Mouse (Mus musculus): ENCODE data around the gene Slc30a9.

The Slc30a9 gene

DNA sequence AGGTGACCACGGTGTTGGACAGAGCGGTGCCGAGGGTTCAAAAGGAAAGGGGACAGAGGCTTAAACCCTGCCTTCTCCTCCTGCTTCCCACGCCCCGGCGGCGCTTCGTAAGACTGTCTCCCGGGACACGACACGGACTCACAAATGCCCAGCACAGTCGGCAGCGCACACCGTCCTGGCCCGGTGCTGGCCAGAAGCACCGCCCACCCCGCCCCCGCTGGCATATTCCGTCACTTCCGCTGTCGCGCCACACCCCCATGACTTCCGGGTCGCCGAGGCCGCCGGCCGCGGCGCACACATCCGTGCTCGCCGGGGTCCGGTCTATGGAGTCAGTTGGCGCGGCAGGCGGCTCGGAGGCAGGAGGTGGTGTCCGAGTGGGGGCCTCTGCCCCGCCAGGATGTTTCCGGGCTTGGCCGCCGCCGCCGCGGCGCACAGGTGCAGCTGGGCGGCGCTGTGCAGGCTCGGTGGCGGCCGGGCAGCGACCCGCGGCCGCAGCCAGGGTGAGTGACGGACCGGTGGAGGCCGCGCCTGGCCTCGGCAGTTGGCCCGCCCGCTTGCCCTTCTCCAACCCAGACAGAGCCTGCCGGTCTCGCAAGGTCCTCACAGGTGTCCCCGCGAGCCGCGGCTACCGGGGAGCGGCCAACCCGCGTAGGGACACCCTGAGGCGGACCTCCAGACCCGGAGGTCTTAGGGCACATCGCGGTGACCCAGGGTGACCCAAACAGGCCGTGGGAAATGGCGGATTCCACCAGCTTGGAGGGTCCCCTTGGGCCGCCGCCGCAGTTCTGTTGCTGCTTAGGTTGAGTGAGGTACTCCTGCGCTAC, at the start of gene Slc30a9:
Slc30a9 (plus strand) TSS at position 258 of the 824 bp plus-strand sequence.
- in situ Hi-C loops (cut with MboI; ENCODE audit: low sequenced_read_pairs) = no loop called here

DNA sequence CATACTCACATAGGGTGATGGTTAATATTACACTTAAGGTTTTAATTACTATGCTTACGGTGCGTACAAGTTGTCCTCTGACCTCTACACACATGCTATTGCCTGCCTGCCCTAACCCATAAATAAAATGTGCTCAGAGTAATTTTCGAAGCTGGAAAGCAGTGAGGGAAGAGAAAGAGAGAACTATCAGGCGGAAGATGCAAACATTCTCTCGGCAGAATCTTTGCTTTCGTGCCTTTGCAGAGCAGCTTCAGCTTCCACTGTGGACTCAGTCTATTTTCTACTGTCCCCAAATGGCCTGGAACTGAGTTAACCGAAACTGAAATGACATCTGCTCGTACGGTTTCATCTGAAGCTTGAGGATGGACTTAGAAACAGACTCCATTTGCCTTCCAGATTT, 48.3 kb upstream of the Slc30a9 start:
- in situ Hi-C loops (cut with MboI; ENCODE audit: low sequenced_read_pairs) = no loop called here

DNA sequence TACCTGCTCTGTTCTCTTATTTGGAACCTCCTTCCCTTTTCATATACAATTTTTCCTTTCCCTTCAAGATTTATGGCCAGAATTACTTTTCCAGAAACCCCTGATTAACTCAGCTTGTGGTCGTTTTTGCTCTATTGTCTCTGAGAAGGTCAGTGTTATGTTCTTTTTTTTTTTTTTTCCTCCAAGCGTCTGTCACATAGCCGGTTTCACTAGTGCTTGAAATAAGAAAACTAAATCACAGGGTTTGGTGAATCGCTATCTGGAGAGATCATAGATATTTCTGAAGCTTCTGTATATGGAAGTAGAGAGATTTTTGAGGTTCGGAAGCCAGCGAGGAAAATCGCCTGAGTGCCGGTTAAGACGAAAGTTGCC, 46.6 kb upstream of the Slc30a9 start:
- in situ Hi-C loops (cut with MboI; ENCODE audit: low sequenced_read_pairs) = no loop called here

DNA sequence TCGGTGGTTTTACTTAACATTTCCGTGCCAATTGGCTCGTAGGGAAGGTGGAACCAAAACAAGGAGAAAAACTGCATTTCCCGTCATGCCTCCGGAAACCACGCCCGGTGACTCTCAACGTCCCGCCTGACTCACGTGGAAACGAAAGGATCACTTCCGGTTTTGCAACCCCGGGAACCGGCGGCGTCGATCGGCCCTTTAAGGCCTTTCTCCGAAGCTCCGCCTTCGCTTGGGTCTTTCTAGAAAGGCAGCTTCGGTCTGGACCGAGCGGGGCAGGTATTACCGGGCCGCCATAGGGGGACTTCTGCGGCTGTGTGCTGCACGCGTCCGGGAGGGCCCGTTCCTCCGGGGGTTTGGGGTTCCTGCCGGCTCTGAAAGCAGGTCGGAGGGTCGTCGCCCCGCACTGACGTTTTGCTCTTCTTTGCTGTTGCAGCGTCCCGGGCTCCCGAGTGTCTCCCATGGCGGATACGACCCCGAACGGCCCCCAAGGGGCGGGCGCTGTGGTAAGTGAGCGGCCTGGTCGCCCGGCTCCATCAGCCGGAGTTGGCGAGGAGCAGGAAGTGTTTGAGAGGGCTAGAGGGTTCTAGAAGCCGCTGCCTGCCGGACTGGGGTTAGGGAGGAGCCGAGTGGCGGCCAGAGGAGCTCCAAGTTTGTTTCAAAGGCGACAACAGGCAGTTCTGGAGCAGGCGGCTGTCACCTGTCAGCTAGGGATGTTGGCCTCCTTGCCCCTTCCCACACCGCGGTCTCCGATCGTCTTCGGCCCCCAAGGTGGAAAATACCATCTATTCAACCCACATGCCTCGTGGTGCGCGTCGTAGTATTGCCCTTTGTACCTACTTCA, 46.0 kb upstream of the Slc30a9 start, which contains the start of gene Tmem33:
Tmem33 (plus strand) TSS at position 35 of the 841 bp plus-strand sequence.
- in situ Hi-C loops (cut with MboI; ENCODE audit: low sequenced_read_pairs) = no loop called here

DNA sequence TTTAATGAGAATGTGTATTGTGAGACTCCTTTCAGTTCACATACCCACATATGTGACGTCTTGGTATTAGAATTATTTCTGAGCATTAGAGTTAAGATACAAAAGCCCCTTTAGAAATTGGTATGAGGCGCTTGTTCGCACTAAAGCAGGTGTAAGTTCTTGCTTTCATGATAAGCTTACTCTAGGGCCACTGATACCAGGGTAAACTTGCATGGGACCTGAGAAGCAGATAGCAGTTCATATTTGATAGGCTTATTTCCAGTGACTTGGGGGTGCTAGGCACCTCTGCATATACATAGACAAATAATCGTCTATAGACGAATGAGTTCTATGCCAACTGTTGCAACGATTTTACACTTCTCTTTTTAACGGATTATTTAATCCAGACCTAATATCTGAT, 43.8 kb upstream of the Slc30a9 start:
- in situ Hi-C loops (cut with MboI; ENCODE audit: low sequenced_read_pairs) = no loop called here

DNA sequence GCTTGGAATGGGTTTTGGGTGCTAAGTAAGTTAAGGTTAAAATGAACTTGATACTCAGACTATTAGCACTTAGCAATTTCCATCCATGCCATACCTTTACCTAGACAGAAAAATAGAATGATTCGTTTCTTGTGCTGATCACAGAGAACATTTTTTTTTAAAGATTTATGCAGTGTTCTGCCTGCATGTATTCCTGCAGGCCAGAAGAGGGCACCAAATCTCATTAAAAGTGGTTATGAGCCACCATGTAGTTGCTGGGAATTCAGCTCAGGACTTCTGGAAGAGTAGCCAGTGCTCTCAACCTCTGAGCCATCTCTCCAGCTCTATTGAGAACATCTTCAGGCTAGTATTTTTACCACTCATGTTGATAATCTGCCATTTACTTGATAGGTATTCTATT, 40.6 kb upstream of the Slc30a9 start:
- in situ Hi-C loops (cut with MboI; ENCODE audit: low sequenced_read_pairs) = no loop called here

DNA sequence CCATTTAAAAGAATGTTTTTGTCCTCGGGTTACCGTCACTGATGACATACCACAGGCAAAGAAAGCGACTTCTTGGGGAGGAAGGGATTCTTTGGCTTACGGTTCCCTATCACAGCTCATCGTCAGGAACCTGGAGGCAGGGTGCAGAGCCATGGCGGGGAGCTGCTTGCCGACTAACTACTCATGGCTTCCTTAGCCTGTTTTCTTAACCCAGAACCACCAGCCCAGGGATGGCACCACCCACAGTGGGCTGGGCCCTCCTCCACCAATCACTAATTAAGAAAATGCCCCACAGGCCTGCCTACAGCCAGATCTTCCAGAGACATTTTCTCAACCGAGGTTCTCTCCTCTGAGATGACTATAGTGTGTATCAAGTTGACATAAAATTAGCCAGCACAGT, 37.4 kb upstream of the Slc30a9 start:
- in situ Hi-C loops (cut with MboI; ENCODE audit: low sequenced_read_pairs) = no loop called here

DNA sequence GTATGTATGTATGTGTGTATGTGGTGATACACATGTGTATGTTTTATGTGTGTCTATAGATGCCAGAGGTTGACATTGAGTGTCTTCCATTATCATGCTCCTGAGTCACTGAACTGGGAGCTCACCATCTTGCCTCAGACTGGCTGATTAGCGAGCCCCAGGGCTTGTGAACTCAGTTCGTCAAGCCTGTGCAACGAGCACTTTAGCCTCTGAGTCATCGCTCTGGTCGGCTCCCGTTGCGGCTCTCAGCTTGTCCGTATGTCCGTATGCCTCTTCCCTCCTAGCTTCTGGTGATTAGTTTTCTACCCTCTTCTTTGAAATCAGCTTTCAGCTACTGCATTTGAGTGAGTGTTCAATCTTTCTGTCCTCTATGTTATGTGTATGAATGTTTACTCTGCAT, 27.3 kb upstream of the Slc30a9 start:
- in situ Hi-C loops (cut with MboI; ENCODE audit: low sequenced_read_pairs) = no loop called here

DNA sequence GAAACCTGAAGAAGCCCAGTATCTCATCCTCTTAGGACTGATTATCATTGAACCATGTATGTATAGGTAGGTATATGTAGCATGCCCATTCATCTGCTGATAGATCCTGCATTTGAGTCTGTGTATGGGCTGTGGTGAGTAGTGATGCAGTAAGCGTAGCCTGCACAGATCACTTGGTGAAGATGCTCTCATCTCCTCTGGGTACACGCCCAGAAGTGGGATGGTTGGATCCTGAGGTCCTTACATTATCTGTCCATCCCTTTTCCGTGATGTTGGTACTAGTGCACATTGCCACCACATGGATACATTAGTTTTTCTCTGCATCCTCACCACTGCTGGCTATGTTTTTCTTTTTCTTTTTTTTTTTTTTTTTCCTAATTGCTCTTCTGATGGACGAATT, 26.9 kb upstream of the Slc30a9 start:
- in situ Hi-C loops (cut with MboI; ENCODE audit: low sequenced_read_pairs) = no loop called here

DNA sequence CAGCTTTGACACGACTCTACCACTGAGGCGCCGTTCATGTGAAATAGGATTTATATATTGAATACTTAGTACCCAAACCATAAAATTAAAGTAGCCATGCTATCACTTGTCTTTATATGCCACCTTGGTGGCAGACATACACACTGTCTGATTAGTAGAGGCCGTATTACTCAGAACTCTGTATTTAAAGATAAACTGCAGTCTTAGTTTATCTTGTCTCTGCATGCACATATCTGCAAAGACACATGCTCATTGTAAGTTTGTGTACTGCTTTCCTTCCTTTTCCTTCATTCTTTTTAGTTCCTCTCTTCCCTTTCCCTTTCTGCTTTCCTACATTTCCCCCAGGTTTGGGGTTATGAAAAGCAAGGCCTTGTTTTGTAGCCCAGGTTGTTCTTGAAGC, 26.4 kb upstream of the Slc30a9 start:
- in situ Hi-C loops (cut with MboI; ENCODE audit: low sequenced_read_pairs) = no loop called here

DNA sequence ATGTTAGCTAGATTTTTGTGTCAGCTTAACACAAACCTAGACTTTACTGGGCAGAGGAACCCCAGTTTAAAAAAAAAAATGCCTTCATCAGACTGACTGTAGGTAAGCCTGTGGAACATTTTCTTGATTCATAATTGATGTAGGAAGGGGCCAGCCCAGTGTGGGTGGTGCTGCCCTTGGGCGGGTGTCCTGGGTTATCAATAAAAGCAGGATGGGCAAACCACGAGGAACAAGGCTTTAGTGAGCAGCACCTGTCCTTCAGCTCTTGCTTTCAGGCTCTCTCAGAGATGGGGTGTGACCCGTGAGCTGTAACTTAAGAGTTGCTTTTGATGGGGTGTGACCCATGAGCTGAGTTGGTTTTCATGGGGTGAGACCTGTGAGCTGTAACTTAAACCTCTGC, 11.7 kb upstream of the Slc30a9 start:
- in situ Hi-C loops (cut with MboI; ENCODE audit: low sequenced_read_pairs) = no loop called here

DNA sequence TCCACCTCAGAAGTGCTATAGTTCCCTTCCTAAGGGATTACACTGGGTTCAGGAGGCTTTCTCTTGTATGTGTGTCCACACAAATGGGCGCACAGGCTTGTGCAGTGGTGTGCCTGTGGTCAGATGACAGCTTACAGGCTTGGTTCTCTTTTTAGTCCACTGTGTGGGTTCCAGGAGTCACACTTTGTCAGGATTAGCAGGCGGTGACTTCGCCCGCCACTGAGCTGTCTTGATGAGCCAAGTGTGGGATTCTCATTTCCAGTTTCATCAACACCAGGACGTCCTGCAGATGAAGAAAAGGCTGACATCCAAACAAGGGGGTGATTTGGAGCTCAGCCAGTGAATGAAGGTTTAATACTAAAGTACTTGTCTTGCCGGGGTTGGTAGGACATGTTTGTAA, 11.1 kb upstream of the Slc30a9 start:
- in situ Hi-C loops (cut with MboI; ENCODE audit: low sequenced_read_pairs) = no loop called here

DNA sequence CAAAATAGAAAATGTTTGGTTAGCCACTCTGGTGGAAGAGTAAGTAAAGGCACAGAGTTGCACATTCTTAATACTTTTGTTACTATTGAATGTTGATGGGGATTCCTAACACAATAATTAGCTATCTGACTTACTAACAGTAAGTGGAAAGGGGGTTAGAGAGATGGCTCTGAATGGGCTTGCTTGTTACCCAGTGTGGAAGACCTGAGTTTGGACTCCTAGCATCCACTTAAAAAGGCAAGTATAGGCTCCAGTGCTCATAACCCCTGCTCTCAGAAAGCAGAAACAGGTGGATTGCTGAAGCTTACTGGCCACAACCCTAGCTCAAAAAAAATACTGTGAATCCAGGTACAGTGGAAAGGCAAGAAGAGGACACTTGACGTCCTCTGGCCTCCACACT, 10.6 kb upstream of the Slc30a9 start:
- in situ Hi-C loops (cut with MboI; ENCODE audit: low sequenced_read_pairs) = no loop called here

DNA sequence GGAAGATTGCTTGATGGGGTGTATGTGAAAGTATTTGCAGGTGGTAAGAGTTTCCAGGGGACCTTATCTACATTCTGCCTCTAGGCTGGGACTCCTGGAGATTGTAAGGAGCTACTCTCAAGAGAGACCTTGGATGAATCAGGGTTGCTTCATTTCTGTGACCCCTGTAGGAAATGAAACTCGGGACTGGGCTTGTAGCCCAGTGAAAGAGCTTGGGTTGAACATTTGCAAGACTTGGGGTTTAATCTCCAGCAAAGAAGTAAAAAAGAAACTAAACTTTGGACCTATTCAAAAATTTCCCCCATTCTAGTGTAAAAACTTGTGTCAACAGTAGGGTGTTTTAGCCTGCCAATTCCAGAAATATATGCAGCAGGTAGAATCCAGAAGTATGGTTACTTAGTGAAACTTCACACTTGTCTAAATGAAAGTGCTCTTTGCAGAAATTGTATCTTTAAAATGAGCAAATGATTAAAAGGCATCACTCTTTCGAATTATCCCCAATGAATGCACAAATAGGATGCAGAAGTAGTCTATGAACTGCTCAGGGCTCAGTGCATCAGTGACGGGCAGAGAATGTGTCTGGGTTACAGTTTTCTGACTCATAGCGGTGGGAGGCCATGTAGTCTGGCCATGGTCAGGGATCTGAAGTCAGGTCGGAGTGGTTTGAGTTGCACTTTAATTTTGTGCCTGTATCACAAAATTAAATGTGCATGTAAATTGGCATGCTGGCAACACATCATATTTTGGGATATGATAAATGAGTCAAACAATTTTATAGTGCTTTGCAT, 9.5 kb upstream of the Slc30a9 start:
- in situ Hi-C loops (cut with MboI; ENCODE audit: low sequenced_read_pairs) = no loop called here

DNA sequence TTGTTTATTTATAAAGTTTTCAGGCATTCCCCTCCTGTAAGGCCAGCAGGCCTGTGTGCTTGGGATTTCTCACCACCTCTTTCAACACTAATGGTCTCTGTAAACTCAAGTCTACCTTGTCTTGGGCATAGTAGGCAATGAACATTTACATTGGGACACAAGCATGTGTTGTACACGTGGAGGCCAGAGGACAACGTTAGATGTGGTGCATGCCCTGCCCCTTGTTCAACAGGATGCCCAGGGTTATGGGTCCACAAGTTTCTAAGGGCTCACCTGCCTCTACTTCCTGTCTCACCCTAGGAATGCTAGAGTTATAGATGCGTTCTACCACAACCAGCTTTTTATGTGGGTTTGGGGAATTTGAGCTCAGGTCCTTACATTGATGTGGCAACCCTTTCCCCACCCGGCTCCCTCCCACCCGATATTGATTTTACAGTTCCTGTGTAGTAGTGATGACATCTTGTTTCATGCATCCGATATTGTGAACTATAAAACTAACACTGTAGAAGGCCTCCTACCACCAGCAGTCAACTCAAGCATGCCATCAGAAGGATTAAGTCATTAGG, 6.8 kb upstream of the Slc30a9 start:
- in situ Hi-C loops (cut with MboI; ENCODE audit: low sequenced_read_pairs) = no loop called here

DNA sequence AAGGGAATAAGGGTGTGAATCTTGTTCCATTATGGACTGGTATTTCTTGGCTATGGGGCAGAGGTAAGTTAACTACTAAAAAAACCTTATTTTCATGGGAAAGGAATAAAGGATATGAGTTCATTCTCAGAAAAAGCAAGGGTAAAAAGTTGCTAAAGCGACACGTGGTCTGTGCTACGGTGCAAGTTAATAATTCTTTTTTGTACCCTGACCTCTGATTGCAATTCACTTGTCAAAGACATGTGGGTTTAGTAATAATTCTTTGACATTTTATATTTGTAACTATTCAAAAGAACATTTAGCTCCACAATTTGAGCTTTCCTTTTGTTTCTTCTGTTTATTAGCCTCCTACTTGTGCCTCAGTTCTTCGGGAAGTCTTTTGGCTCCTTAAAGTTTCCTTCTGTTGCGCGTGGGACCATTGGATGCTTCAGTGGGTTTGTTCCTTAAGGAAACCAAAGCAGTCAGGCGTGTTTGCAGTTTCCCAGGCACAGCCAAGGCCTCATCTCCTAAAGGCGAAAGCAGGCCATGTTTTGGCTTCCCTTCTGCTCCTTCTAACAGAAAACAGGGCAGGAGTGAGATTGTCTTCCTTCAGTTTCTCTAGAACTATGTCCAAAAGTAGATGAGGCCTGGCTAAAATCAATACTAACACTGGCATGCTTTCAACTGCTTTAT, 5.7 kb upstream of the Slc30a9 start:
- in situ Hi-C loops (cut with MboI; ENCODE audit: low sequenced_read_pairs) = no loop called here

DNA sequence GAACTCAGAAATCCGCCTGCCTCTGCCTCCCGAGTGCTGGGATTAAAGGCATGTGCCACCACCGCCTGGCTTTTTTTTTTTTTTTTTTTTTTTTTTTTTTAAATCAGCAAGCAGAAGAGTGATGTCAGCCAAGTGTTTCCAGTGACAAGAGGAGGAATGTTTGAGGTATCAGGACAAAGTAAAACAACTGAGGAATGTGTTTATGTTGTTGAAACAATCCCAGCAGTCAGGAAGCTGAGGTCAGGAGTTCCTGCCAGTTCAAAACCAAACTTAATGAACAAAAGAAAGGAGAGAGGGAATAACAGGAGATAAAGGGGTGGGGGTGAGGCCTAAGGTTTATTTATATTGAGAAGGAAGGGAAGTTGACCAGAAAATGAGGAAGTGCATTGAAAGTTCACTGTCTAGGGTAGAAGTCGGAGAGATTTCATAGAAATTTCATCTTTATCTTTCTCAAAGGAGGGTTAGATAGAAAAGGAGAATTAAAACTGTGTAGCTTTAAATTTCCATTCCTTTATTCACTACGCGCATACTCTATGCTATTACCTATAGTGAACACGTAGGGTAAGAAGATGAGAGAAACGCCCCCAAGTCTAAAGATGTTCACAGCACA, 4.9 kb upstream of the Slc30a9 start:
- in situ Hi-C loops (cut with MboI; ENCODE audit: low sequenced_read_pairs) = no loop called here

DNA sequence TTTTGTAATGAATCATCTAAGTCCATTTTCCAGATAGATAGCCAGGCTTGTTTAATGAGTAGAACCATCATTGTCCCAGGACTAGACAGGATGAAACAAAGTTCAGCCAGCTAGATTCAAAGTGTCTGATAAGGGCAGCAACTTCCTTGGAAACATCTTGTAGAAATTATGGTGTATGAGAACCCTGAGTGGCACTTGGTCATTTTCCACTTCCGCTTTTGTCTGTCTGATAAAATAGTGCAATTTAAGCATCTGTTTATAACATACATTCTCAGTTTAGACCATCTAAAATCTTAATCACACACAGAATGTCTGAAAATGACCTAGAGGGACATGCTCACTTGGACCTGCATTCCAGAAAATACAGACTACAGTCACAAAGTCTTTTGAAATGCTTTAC, 2.9 kb upstream of the Slc30a9 start:
- in situ Hi-C loops (cut with MboI; ENCODE audit: low sequenced_read_pairs) = no loop called here

DNA sequence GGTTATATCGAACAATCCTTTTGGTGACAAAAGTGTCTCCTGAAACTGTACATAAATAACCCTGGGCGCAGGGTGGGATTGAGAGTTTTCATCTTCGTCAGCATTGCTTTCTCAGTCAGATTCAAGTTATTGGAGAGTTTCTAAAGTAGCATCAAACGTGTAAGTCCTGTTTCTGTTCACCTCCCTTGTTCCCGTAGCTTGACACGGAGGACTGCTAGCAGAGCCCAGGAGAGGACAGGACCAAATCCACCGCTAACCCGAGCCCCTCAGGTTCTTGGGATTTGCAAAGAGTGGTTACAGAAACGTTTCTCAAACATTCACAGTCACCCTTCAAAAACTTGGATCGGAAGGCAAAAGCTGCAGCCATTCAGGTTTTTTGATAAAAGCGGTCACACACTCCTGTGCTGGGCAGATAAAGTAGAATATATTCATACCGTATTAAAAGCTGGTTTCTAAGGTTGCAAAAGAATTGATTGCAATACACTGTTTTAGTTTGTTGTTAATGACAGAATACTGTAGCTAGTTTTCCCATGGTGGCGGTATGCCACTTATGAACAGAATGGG, 986 bp downstream of the Slc30a9 start:
- in situ Hi-C loops (cut with MboI; ENCODE audit: low sequenced_read_pairs) = no loop called here

Data from CH12F3 (cell line).